Mouse (Mus musculus) erythroblast, embryonic 14.5 days (primary cell): ENCODE data around the gene Zfyve21. TPM values are rescaled to one million over a fixed set of nuclear protein-coding genes. Genes with fewer than 3 reads are reported as not detected.

Experiments
- H3K27me3 ChIP-seq: 2 replicates; pipeline ENCODE4 v1.6.1; 2012; ENCODE audit warnings: inconsistent platforms; ENCODE audit not compliant: control insufficient read depth
- H3K36me3 ChIP-seq: 2 replicates; pipeline ENCODE4 v1.6.1; 2012; ENCODE audit warnings: mild to moderate bottlenecking, inconsistent platforms; ENCODE audit not compliant: control insufficient read depth
- H3K4me1 ChIP-seq: 2 replicates; pipeline ENCODE4 v1.6.1; 2012; ENCODE audit warnings: inconsistent platforms; ENCODE audit not compliant: control insufficient read depth
- H3K4me3 ChIP-seq: replicated peaks from 2 replicates; pipeline ENCODE3; 2012; ENCODE audit warnings: moderate library complexity, mild to moderate bottlenecking, inconsistent platforms
- H3K9me3 ChIP-seq: 2 replicates; pipeline ENCODE4 v1.6.1; 2012; ENCODE audit warnings: low read length, inconsistent platforms, mixed read lengths; ENCODE audit not compliant: control insufficient read depth
- GATA1 ChIP-seq: IDR thresholded peaks from 2 replicates; pipeline ENCODE4 v1.6.1; 2012; ENCODE audit warnings: low read length, inconsistent platforms, mixed read lengths
- TAL1 ChIP-seq: IDR thresholded peaks from 3 replicates; pipeline ENCODE4 v1.6.1; 2012; ENCODE audit warnings: low read length, inconsistent platforms, mixed read lengths
- polyA plus RNA-seq: library from polyadenylated mRNA; stranded (reverse); fragments of >175 nt; gene quantifications from 2 replicates; pipeline ENCODE4 v1.2.3, GENCODE M21; 2012

Gene Zfyve21
- polyA plus RNA-seq = 1.7 TPM in 2 replicates

DNA sequence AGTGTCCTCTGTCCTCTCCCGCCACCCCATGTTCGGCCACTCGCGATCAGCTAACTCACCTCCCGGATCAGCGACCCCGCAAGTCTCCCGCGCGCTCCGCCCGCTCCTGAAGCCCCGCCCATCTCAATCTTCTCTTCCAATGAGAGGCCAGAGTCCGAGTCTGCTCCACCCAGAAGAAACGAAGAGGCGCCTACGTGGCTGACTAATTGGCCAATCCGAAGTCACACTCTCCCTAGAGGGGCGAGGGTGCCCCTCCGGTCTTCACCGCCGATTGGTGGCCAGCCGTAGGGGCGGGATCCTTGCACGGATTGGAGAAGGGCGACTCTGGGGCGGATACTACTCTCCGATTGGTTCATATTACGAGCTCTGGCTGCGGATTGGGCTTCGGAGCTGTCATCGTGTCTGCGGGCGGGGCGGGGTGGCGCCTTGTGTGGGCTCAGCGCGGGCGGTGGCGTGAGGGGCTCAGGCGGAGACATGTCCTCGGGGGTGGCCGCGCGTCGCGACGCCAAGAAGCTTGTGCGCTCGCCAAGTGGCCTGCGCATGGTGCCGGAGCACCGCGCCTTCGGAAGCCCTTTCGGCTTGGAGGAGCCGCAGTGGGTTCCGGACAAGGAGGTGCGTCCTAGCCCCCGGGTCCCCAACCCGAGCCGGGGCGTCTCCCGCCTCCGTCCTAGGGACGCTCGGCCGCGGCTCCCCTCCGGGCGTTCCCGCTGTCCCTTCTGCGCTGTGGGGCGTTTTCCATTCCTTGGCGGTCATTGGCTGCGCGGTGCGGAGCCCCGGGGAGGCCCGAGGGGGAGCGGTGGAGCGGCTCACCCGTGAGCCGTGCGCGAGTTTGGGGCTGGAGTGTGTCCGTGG is at the start of gene Zfyve21, which contains the start of gene Xrcc3:
Zfyve21 (plus strand) TSS at position 405 of the 852 bp plus-strand sequence.
Xrcc3 (minus strand) TSS at position 108 of the 852 bp plus-strand sequence.
- peak within 1 kb of the TSS; percentile 90 for H3K4me3 ChIP-seq
- no peak for TF ChIP-seq GATA1
- no peaks in the 10 kb centered on the region for H3K9me3 ChIP-seq
- H3K27me3 ChIP-seq = no peaks in the 10 kb centered on the region
- peaks cover 90% of the 10 kb centered on the region for H3K4me1 ChIP-seq
- peaks cover 60% of the 10 kb centered on the region for H3K36me3 ChIP-seq

DNA sequence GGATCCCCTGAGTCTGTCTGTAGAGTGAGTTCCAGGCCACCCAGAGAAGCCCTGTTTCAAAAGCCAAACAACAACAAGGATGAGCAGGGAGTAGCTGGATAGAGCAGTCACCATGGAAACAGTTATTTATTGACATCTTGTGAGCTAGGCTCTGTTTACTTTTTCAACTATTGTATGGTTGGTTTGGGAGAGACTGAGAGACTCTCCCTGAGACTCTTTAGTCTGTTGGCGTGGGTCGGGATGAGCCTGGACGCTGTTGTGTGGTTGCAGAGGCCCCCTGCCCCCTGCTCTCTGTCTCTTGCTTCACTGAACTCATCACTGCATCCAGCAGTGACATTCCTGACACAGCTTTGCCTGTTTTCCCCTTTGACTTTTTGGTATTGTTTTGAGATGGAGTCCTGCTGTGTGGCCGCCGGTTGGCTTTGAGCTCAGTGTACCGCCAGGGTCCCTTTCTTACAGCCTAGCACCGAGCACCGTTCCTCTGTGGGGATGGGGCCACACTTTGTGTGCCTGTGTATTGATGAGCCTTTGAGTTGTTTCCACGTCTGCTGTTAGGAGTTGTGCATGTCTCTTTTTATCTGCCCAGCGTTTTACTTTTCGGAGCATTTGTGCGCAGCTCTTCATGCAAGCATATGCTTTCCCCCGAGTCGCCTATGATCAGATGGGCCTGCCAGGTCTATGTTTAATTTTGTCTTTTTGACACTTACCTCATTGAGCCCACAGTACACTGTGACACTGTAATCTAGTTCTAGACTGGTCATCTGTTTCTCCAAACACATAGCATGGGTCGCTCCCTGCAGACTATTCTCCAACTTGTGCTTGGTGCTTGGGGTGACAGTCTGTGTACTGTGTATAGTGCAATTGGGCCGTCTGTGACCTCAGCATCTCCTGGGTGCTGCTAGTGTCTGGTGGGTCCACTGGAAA is 47.4 kb upstream of the Zfyve21 start:
- Histone ChIP-seq H3K4me3 (no peak overlapping the region), H3K27me3 (no peaks in the 10 kb centered on the region), H3K4me1 (peaks cover 26% of the 10 kb centered on the region), H3K9me3 (no peaks in the 10 kb centered on the region), H3K36me3 (peaks cover 30% of the 10 kb centered on the region)
- no peak for TF ChIP-seq GATA1
- TF ChIP-seq TAL1 = no peak

DNA sequence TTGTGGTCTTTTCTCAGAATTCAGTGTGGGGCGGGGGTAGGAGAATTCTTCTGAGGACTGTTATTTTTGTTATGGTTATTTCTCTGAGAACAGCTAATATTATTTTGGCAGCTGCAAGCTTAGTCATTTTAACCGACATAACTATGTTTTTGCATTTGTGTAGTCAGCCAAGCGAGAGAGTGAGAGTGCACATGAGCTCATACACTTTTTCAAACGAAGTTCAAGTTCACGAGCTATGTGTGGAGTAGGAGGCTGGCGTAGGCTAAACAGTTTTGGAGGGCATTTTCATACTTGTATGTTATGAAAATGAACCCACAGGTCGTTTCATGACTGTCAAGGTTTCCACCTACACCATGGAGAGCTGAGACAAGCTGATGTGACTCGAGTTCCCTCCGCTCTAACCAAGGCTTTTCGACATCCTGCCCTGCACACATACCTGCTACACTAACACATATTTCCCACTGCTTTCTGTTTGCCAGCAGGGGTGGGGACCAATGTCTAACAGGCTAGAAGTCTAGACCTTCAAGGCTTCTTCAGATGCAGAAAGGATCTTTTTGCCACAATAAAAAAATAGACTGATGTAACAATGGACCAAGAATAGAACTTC is 45.5 kb upstream of the Zfyve21 start:
- Histone ChIP-seq H3K27me3 (no peaks in the 10 kb centered on the region), H3K4me1 (peaks cover 9% of the 10 kb centered on the region), H3K36me3 (peaks cover 26% of the 10 kb centered on the region), H3K4me3 (no peak overlapping the region), H3K9me3 (no peaks in the 10 kb centered on the region)
- TF ChIP-seq GATA1 (no peak), TAL1 (no peak)

DNA sequence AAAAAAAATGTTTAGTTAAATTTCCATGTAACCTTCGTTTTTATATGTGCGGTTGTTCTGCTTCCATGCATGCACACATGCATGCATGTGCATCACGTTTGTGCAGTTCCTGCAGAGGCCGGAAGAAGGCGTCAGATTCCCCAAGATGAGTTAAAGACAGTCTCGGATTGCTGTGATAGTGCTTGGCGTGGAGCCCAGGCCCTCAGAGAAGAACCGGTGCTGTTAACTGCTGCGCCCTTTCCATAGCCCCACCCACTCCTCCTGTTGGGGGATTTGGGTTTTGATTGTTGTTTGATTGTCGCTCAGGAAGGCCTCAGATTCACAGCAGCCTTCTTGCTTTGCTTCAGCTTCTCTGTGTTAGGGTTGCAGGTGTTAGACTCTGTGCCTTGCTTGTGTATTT is 44.7 kb upstream of the Zfyve21 start:
- H3K27me3 ChIP-seq = no peaks in the 10 kb centered on the region
- H3K9me3 ChIP-seq = no peaks in the 10 kb centered on the region
- no peak overlapping the region for H3K4me3 ChIP-seq
- TF ChIP-seq TAL1 (no peak), GATA1 (no peak)
- peaks cover 8% of the 10 kb centered on the region for H3K4me1 ChIP-seq
- peaks cover 30% of the 10 kb centered on the region for H3K36me3 ChIP-seq

DNA sequence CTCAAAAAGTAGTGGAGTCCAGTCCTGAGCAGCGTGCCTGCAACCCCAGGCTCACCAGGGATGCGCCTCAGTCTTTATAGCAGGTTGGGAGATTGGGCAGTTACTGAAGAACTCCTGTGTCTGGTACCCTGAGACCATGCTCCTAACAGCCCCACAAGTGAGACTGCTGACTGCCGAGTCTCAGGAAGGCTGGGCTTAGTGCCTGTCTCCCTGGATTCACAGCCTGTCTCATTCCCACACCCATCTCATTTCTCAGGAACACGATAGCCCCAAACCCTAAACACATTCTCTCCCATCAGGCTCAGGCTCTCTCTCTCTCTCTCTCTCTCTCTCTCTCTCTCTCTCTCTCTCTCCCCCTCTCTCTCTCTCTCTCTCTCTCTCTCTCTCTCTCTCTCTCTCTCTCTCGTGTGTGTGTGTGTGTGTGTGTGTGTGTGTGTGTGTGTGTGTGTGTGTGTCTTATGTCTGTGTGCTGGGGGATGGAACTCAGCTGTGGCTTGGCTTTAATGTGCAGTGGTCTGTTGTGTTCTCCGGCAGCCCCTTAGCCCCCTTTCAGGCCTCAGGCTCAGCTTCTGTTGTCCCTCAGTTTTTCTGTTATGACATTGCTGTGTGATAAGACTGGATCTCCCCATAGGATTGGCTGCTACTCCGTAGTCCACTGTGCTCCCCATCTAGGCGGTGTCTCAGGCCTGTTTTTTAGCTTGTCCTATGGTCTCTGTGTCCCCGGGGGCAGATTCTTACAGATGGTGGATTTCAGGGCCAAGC is 44.0 kb upstream of the Zfyve21 start:
- Histone ChIP-seq H3K4me3 (no peak overlapping the region), H3K27me3 (no peaks in the 10 kb centered on the region), H3K4me1 (peaks cover 8% of the 10 kb centered on the region), H3K36me3 (peaks cover 37% of the 10 kb centered on the region), H3K9me3 (no peaks in the 10 kb centered on the region)
- no peak for TF ChIP-seq TAL1
- no peak for TF ChIP-seq GATA1

DNA sequence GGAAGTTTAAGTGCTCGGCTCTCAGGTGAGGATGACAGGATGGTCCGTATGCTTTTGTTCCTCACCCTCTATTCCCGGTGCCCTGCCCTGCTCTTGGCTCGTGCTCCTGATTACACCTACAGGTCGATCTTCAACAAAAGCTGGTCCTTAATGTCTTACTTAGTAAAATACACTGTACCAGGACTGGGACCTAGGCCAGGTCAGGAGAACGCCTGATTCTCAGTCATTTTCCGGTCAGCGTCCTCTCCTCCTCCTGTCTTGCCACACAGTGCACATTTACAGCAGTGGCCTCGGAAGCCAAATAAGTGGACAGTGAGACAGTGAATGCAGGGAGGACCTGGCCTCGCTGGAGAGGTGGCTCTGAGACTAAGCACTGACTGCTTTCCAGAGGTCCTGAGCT is 43.3 kb upstream of the Zfyve21 start:
- no peak for TF ChIP-seq GATA1
- H3K9me3 ChIP-seq = no peaks in the 10 kb centered on the region
- no peak overlapping the region for H3K4me3 ChIP-seq
- H3K27me3 ChIP-seq = no peaks in the 10 kb centered on the region
- peaks cover 8% of the 10 kb centered on the region for H3K4me1 ChIP-seq
- peaks cover 43% of the 10 kb centered on the region for H3K36me3 ChIP-seq

DNA sequence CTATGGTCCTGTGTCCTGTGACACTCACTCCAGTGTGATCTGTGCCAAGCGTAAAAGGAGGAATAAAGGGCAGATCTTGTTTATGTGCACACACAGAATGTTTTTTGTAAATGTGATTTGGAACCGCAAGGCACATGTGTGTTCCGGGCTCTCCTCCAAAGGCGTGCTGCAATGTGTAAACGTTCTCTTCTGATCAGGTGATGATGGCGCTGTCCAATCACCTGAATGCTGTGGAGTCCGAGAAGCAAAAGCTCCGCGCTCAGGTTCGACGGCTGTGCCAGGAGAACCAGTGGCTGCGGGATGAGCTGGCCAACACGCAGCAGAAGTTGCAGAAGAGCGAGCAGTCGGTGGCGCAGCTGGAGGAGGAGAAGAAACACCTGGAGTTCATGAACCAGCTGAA is 39.8 kb upstream of the Zfyve21 start:
- H3K27me3 ChIP-seq = no peaks in the 10 kb centered on the region
- peaks cover 75% of the 10 kb centered on the region for H3K36me3 ChIP-seq
- no peak for TF ChIP-seq TAL1
- TF ChIP-seq GATA1 = no peak
- no peak overlapping the region for H3K4me3 ChIP-seq
- H3K4me1 ChIP-seq = peaks cover 5% of the 10 kb centered on the region; the same call in 1 of the 2 replicates
- peaks cover under 1% of the 10 kb centered on the region for H3K9me3 ChIP-seq

DNA sequence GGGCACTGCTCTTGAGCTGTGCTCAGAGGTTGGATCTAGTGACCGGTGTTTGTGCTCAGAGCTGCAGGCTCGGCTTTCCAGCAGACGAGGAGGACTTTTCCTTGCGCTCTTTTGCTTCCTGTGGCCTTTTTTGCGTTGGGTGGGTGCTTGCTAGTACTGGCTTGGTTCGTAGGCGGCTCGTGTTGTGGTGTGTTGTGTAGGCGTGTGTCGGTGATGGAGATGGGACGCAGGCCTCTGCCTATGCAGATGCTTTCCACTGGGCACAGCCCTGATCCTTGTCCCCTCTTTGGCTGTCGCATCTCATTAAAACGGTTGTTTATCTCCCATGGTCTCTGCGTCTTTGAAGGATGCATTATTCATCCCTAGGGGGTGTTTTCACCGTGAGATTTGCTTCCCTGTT is 39.1 kb upstream of the Zfyve21 start:
- Histone ChIP-seq H3K9me3 (peaks cover 6% of the 10 kb centered on the region), H3K4me3 (no peak overlapping the region), H3K27me3 (no peaks in the 10 kb centered on the region), H3K4me1 (peaks cover under 1% of the 10 kb centered on the region; the same call in 1 of the 2 replicates), H3K36me3 (peaks cover 80% of the 10 kb centered on the region)
- no peak for TF ChIP-seq GATA1
- TF ChIP-seq TAL1 = no peak
